Comparison of ENCODE assay signal across 14 mouse cellular contexts in genomic region chr6:146234417-146234816, GRCm38 (mm10).
"Had no signal": no experiment of that assay in that cellular context is flagged by ENCODE, and none has a peak within 500 bp of the region (broad histone marks: within the 10 kb centered on the region; RNA-seq: fewer than 3 reads in every experiment).

No protein-coding gene starts in this region.

- DNase-seq: kidney, adult 11 months; kidney, adult 8-10 months; kidney, postnatal 10 days; kidney, postnatal 36 days; layer of hippocampus, postnatal 36 days; liver, embryonic 13.5 days; lung, adult 2 months; lung, postnatal 14 days; lung, postnatal 4 days; retina, postnatal 1 day; thymus, adult 18-20 months; thymus, postnatal 36 days had no signal

- H3K4me2 ChIP-seq: kidney, embryonic 15.5 days; liver, embryonic 13.5 days had no signal

- H3K9me3 ChIP-seq: kidney, embryonic 15.5 days; liver, embryonic 13.5 days had no signal

- H3K27ac ChIP-seq: kidney, embryonic 15.5 days; left cerebral cortex, adult 2 months; liver, embryonic 13.5 days had no signal

- H3K27me3 ChIP-seq: kidney, embryonic 15.5 days; liver, embryonic 13.5 days had no signal

- H3K9ac ChIP-seq: kidney, embryonic 15.5 days; liver, embryonic 13.5 days had no signal

- H3K4me1 ChIP-seq: kidney, embryonic 15.5 days had no signal

- H3K4me3 ChIP-seq: kidney, embryonic 15.5 days; left cerebral cortex, adult 2 months; liver, embryonic 13.5 days had no signal
